Mouse (Mus musculus) large intestine, adult 2 months (tissue): ENCODE data around the gene Myrfl. TPM values are rescaled to one million over a fixed set of nuclear protein-coding genes. Genes with fewer than 3 reads are reported as not detected.

Experiments used
- DNase-seq: peaks from one replicate; pipeline ENCODE4 v3.0.0-alpha.2; 2012; ENCODE audit warnings: low read depth, low spot score
- WGBS: fragments of 180-500 bp; shearing (Covaris S2); methylation state at CpG from one replicate; pipeline ENCODE4 v1.1.7; 2018; 5-methylcytosine and 5-hydroxymethylcytosine counted together
- polyA plus RNA-seq: library from polyadenylated mRNA; depleted of rRNA; stranded (reverse); fragments of >200 nt; gene quantifications from 2 replicates; pipeline ENCODE4 v1.2.3, GENCODE M21; 2012

Gene Myrfl
- polyA plus RNA-seq, 1 experiment = 25.9 TPM

DNA sequence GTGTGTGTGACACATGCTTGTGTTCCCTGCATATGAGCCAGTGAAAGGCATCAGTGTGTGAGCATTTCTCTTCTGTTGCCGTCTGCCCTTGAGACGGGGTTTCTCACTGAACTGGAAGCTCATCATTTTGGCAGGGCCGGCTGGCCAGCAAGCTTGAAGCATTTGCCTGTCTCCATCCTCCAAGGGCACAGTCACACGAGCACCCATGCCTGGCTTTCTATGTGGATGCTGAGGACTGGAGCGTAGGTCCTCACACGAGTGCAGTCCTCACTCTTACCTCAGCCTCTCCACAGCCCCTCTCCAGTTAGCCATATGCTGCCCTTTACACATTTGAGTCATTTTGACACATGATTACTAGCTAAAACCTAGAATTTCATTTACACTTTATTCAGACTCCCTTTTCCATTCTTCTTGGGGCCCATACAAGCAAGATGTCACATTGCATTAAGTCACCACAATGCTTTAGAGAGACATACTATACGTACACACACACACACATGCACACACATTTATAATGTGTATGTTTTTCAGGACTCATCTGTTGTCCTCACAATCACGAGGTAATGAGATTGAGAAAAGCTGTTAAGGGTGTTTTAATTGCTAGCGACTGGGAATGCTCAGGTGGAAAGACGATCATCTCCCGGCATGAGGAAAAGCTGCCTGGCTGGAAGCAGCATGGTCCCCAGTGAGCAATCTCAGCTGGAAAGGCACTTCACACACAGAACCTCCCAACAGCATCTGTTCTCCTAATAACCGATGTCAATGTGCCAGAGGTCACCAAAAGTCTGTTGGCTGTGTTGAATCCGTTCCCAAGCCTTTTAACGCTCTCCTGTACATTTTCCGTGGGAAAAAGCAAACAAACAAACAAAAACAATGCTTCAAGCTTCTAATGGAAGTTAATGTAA is 122.6 kb downstream of the Myrfl start:
- DNase-seq = no peak
- 64% methylated on average over 15 of the region's 15 CpGs for WGBS

- no peak for DNase-seq
- 53% methylated on average over 21 of the region's 21 CpGs for WGBS
These were observed 125.3 kb downstream of the Myrfl start for GRCm38 (mm10) chr10:116771215-116771935.

DNA sequence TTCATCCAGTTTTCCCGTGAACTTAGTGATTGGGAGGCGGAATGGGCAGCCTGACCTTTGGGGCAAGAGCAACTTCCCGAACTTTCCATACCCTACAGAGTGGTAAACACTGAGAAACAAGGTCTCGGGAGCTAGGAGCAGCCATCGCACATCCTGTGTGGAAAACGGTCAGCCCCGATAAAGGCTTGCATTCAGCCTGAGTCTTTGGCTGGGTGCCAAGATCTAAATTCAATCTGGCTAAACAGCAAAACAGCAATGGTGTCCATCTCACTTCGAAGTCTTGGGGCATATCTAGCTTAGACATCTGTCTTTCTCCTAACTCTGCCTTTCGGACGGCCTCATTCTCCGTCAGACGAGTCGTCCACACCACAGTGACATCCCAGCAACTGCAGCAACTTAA is 128.1 kb downstream of the Myrfl start:
- 64% methylated on average over 13 of the region's 13 CpGs for WGBS
- DNase-seq = no peak

DNA sequence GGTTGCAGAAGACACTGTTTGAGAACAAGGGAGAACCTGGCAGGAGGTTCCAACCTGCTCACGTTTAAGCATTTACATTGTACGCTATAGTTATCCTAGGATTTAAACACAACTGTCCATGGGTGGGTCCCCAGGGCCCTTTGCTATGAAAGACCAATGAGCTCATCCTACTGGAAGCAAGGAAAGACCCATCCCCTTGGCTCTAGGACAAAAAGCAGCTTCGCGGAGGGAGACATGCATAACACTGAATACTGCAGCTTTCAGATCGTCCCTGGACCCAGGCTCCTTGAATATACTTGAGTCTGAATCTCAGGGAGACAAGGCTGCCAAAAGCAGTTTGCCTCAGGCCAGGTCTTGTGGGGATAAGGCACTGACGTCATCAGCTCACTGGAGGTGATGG is 130.2 kb downstream of the Myrfl start:
- DNase-seq = no peak
- 75% methylated on average over 6 of the region's 6 CpGs for WGBS

GRCm38 (mm10) chr10:116761476-116762068 is 135.1 kb downstream of the Myrfl start:
- DNase-seq = no peak
- 49% methylated on average over 4 of the region's 4 CpGs for WGBS

DNA sequence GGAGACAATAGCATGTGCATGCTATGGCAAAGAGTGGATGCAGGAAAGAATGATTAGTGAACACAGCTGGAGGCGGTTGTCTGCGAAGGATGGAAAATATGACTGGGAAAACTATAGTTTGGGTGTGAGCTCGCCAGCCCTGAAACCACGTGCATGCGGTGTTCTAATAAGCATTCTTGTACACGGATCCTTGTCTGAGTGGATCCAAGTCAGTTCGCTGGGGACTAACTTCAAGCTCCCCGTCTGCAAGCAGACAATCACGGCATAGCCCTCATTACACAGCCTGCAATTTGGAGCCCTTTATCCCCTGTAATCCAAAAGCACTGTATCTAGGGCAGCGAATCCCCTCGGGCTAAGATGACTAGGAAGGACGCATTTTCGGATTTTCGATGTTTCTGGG is 136.2 kb downstream of the Myrfl start:
- 77% methylated on average over 14 of the region's 14 CpGs for WGBS
- no peak for DNase-seq

DNA sequence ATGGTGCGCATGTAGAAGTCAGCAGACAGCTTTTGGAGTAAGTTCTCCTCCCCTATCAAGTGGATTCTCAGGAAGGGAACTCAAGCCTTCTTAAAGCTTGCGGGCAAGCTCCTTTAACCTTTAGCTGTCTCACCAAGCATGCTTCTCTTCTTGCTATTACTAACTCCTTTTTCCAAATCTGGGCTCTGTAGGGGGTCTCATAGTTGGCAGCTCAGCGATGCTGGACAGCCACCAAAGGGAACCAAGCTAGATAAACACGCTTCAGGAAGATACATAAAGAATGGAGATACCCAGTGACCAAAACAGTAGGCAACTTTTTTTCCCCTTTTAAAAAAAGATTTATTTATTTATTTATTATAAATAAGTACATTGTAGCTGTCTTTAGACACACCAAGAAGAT is 136.9 kb downstream of the Myrfl start:
- WGBS = 96% methylated on average over 4 of the region's 4 CpGs
- DNase-seq = no peak

- no peak for DNase-seq
- WGBS = 63% methylated on average over 10 of the region's 10 CpGs
These were observed 140.7 kb downstream of the Myrfl start for GRCm38 (mm10) chr10:116755881-116756581.

- 71% methylated on average over 11 of the region's 11 CpGs for WGBS
- no peak for DNase-seq
These were observed 141.8 kb downstream of the Myrfl start for GRCm38 (mm10) chr10:116754940-116755339.

DNA sequence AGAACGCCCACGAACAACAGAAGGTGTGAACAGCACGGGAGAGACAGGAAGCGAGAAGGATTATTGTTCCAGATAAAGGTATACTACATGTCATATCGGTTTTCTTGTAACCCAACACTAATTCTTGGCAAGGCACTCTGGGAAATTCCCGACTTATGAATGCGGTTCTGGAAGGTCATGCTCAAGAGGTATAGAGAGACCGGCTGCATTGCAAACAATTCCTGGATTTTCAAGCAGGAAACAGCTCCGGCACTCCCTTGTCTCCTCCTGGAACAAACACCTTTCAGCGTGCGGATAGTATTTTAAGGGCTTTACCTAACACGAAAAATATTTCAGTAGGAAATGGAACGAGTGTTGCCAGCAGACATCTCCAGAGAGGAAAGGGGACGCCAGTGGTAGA is 145.8 kb downstream of the Myrfl start:
- no peak for DNase-seq
- 56% methylated on average over 14 of the region's 14 CpGs for WGBS

GRCm38 (mm10) chr10:116750062-116750461 is 146.7 kb downstream of the Myrfl start:
- DNase-seq = no peak
- 75% methylated on average over 6 of the region's 6 CpGs for WGBS

DNA sequence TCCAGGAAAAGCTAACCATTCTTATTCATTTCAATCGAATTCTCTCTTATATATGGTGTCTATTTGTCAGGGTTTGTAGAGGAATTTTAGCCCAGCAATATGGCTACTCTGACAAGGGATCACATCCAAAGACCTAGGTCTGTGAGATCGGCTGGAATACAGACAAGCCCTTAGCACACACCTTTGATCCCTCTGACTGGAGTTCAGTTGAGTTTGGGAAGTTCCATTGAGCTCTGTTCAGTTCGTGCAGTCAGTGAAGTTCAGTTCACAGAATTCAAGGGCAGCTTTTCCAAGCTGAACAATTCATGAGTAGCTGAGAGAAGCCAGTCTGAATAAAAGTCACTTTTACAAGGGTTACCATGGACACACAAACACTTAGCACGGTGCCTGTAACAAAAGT is 148.0 kb downstream of the Myrfl start:
- DNase-seq = no peak
- WGBS = 65% methylated on average over 4 of the region's 4 CpGs

- WGBS = 71% methylated on average over 10 of the region's 10 CpGs
- no peak for DNase-seq
These were observed 150.3 kb downstream of the Myrfl start for GRCm38 (mm10) chr10:116746281-116747011.

DNA sequence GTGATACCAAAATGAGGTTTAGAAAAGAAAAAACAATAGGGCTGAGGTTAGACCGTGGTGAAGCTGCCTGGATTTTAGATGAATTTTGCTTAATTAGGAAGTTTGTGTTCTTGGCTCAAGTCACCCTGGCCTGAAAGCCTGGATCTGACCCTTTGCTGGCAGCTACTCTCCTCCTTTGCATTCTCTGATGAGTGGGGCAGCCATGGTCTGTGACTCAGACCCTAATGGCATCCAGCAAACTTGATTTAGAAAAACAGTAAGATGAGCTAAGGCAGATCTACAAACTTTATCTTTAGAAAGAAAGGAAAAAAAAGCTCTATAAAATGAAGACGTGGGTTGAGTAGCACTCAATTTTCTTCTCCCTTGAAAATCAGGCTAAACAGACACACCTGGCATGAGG is 154.0 kb downstream of the Myrfl start:
- WGBS = 66% methylated on average over 2 of the region's 2 CpGs
- no peak for DNase-seq

- 74% methylated on average over 8 of the region's 8 CpGs for WGBS
- DNase-seq = no peak
These were observed 154.5 kb downstream of the Myrfl start for GRCm38 (mm10) chr10:116742189-116742588.

- DNase-seq = no peak
- WGBS = 76% methylated on average over 6 of the region's 6 CpGs
These were observed 155.4 kb downstream of the Myrfl start for GRCm38 (mm10) chr10:116741343-116741742.

GRCm38 (mm10) chr10:116740073-116740472 is 156.6 kb downstream of the Myrfl start:
- no peak for DNase-seq
- WGBS = 62% methylated on average over 7 of the region's 7 CpGs

- DNase-seq = no peak
- 86% methylated on average over 8 of the region's 8 CpGs for WGBS
These were observed 158.2 kb downstream of the Myrfl start for GRCm38 (mm10) chr10:116738533-116738932.

GRCm38 (mm10) chr10:116735607-116736006 is 161.1 kb downstream of the Myrfl start:
- no peak for DNase-seq
- 66% methylated on average over 8 of the region's 8 CpGs for WGBS
